Mouse (Mus musculus) G1E (cell line): ENCODE results near the gene Cdca4.

Experiments
- CTCF ChIP-seq: IDR thresholded peaks from 2 replicates; pipeline ENCODE4 v1.5.1; 2012; ENCODE audit warnings: low read depth, low read length, inconsistent platforms, mixed read lengths
- GATA1 ChIP-seq: IDR thresholded peaks from 2 replicates; pipeline ENCODE4 v1.6.1; 2012; ENCODE audit warnings: borderline replicate concordance, low read length, inconsistent platforms, mixed read lengths
- GATA2 ChIP-seq: IDR thresholded peaks from 2 replicates; pipeline ENCODE4 v1.6.1; 2012; ENCODE audit warnings: low read depth, low read length, inconsistent platforms, borderline replicate concordance
- POLR2AphosphoS5 ChIP-seq: IDR thresholded peaks from 2 replicates; pipeline ENCODE4 v1.6.1; 2012; ENCODE audit warnings: low read depth, low read length, inconsistent platforms; ENCODE audit not compliant: insufficient replicate concordance
- TAL1 ChIP-seq: conservative IDR thresholded peaks from 2 replicates; pipeline ENCODE4 v1.6.1; 2012; ENCODE audit warnings: low read depth, low read length, inconsistent platforms, mixed read lengths

DNA sequence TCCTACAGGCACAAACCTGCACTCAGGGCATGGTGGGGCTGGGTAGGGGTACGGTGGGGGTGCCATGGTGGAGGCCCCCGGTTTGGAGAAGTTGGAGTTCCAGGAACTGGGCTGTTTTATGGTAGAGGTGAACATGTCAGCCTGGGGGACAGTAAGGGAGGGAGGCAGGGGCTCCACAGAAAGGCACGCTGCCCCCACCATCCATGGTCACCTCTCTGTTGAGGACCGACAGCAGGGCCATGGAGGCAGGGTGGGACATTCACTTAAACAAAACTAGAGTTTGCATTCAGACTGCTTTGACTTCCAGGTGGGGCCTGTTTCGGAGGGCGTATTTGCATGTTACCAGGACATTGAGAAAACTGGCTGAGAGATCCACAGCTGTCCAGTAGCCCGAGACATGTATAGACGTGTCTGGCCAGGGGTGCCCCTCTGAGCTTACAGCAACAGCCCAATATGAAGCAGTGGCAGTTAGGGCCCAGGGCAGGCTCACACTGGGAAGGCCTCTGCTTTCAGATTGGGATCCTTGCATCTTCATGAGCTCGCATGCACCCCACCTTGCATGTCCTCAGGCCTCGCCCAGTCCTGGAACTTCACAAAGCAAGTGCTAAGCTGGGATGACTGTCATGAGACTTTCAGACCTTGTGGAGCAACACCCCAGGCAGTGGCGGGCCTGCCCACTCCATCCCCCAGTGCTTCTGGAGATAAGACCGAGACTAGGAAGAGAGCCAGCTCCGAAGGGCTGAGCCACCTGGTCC, 35.4 kb downstream of the Cdca4 start:
- TF ChIP-seq CTCF (no peak), GATA2 (no peak), GATA1 (no peak), POLR2AphosphoS5 (no peak), TAL1 (no peak)
